Comparison of ENCODE assay signal across 9 mouse cellular contexts in the genomic region with DNA sequence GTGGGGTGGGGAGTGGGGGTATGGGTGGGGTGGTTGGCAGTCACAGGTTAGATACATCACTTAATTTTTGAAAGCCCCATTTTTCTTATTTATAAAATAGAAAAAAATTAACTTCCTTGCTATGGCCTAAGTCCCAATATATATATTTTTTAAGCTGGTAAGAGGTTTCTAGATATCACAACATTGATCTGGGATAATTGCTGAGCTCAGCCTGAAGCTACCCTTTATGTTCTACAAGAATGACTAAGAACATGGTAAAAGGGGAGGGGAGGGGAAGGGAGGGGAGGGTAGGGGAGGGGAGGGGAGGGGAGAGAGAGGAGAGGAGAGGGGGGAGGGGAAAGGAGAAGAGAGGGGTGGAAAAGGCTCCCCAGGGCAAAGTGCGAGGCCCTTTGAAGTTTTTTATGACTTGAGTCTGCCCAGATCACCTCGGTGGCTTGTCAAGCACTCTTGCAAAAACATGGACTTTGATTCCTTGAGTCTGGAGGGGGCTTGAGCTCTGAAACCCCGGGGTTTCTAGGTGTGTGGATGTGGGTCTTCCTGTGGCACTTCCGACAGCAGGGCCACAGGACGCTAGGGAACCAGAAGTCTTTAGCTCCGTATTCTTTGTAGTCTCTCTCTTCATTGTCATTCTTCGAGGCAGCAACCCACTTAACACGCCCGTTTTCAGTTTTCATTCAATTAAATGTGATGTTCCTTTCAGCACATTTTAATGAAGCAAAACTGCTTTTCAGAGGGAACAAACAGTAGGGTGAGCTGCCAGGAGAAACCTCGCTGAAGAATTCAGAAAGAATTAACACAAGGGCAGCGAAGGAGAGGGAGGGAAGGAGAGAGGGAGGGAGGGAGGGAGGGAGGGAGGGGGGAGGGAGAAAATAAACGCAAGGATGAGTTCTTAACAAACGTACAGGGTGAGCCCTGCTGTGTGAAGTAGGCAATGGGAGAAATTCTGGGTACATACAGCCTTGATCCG. TPM values are rescaled to one million over a fixed set of nuclear protein-coding genes. Genes with fewer than 3 reads are reported as not detected.
A peak's percentile ranks its signal among the peaks of the same experiment; 100 is the strongest.
DNase-seq lines count a peak whose midpoint lies in the region; ATAC-seq and TF ChIP-seq lines count a peak whose summit lies in the region.
"Had no signal": no experiment of that assay in that cellular context is flagged by ENCODE, and none has a peak within 500 bp of the region (broad histone marks: within the 10 kb centered on the region; RNA-seq: fewer than 3 reads in every experiment).

No protein-coding gene starts in this region.

- H3K36me3 ChIP-seq in liver, embryonic 11.5 days (ENCODE audit: control insufficient read depth, insufficient read depth, low read length), result no peaks in the 10 kb centered on the region
- H3K36me3 ChIP-seq in embryonic facial prominence, embryonic 13.5 days, result no peaks in the 10 kb centered on the region
- no peaks in the 10 kb centered on the region for H3K36me3 ChIP-seq in intestine, postnatal 0 days (ENCODE audit: control insufficient read depth, insufficient read depth)

- 7% methylated on average over 14 of the region's 14 CpGs for WGBS in liver, embryonic 11.5 days
- 8% methylated on average over 14 of the region's 14 CpGs for WGBS in embryonic facial prominence, embryonic 13.5 days
- 7% methylated on average over 14 of the region's 14 CpGs for WGBS in intestine, postnatal 0 days

- DNase-seq in liver, embryonic 11.5 days (ENCODE audit: low spot score), result no peak
- no peak for DNase-seq in liver
- DNase-seq in thymus, postnatal 4 days, result peak; percentile 24
- DNase-seq in ovary, postnatal 14 days (ENCODE audit: low spot score), result no peak
- no peak for DNase-seq in urinary bladder, adult 18-20 months (ENCODE audit: low spot score in 2 of 2)

- H3K9me3 ChIP-seq in liver, embryonic 11.5 days (ENCODE audit: control insufficient read depth, low read length), result no peaks in the 10 kb centered on the region
- H3K9me3 ChIP-seq in embryonic facial prominence, embryonic 13.5 days, result no peaks in the 10 kb centered on the region
- H3K9me3 ChIP-seq in intestine, postnatal 0 days (ENCODE audit: control insufficient read depth), result no peaks in the 10 kb centered on the region

- peak overlapping the region; percentile 25; the same call in 1 of the 2 replicates for H3K4me3 ChIP-seq in liver, embryonic 11.5 days (ENCODE audit: low read depth, low read length)
- peak overlapping the region; percentile 18; the same call in 1 of the 2 replicates for H3K4me3 ChIP-seq in embryonic facial prominence, embryonic 13.5 days
- H3K4me3 ChIP-seq in intestine, postnatal 0 days (ENCODE audit: low read depth, low read length), result peak overlapping the region; percentile 2; the same call in 1 of the 2 replicates

- peak overlapping the region; percentile 48; the same call in 1 of the 2 replicates for H3K9ac ChIP-seq in liver, embryonic 11.5 days (ENCODE audit: low read depth, low read length)
- H3K9ac ChIP-seq in embryonic facial prominence, embryonic 13.5 days, result 0 out of 2 replicates have a peak overlapping the region, but pooled peaks have one; percentile 32
- H3K9ac ChIP-seq in intestine, postnatal 0 days (ENCODE audit: low read depth, low read length), result no peak overlapping the region; the same call in 1 of the 2 replicates

- H3K27me3 ChIP-seq in liver, embryonic 11.5 days (replicated peaks; ENCODE audit: control insufficient read depth, insufficient read depth, low read length), result no peaks in the 10 kb centered on the region
- H3K27me3 ChIP-seq in embryonic facial prominence, embryonic 13.5 days, result no peaks in the 10 kb centered on the region
- H3K27me3 ChIP-seq in intestine, postnatal 0 days (replicated peaks; ENCODE audit: control insufficient read depth, insufficient read depth, low read length), result no peaks in the 10 kb centered on the region

- H3K4me1 ChIP-seq in liver, embryonic 11.5 days (replicated peaks; ENCODE audit: control insufficient read depth, insufficient read depth, low read length), result peaks cover 12% of the 10 kb centered on the region; the same call in 1 of the 2 replicates
- peaks cover 18% of the 10 kb centered on the region for H3K4me1 ChIP-seq in embryonic facial prominence, embryonic 13.5 days
- H3K4me1 ChIP-seq in intestine, postnatal 0 days (replicated peaks; ENCODE audit: control insufficient read depth, insufficient read depth, low read length), result no peaks in the 10 kb centered on the region

- no peak overlapping the region for H3K27ac ChIP-seq in liver, embryonic 11.5 days (ENCODE audit: low read depth, low read length)
- H3K27ac ChIP-seq in embryonic facial prominence, embryonic 13.5 days, result peak overlapping the region; percentile 66
- peak overlapping the region; percentile 88 for H3K27ac ChIP-seq in intestine, postnatal 0 days (ENCODE audit: low read depth, low read length)
- H3K27ac ChIP-seq: macrophage had no signal

- peak overlapping the region; percentile 60 for H3K4me2 ChIP-seq in liver, embryonic 11.5 days
- H3K4me2 ChIP-seq in embryonic facial prominence, embryonic 13.5 days, result peak overlapping the region; percentile 44
- peak overlapping the region; percentile 50 for H3K4me2 ChIP-seq in intestine, postnatal 0 days (replicated peaks; ENCODE audit: low read depth)

- ATAC-seq in liver, embryonic 11.5 days (replicated peaks; ENCODE audit: low FRiP score), result peak; percentile 26; the same call in 1 of the 2 replicates
- no peak for ATAC-seq in embryonic facial prominence, embryonic 13.5 days (ENCODE audit: insufficient number of reproducible peaks, insufficient read depth, low FRiP score, low TSS enrichment, low read depth)
- ATAC-seq in intestine, postnatal 0 days, result peak; percentile 92
- ATAC-seq in megakaryocyte progenitor cell, adult 5-6 weeks (replicated peaks; ENCODE audit: poor library complexity), result peak; percentile 32; the same call in 1 of the 2 replicates

- no peak for TF ChIP-seq CTCF in intestine, postnatal 0 days (IDR thresholded peaks at IDR 0.05; ENCODE audit: low read depth)

RNA-seq across cellular contexts. Expression of gene Bmp2k, which starts 33.1 kb away (rescaled TPM):
- 31.1 and 34.5 TPM in 2 replicates for polyA plus RNA-seq in liver, embryonic 11.5 days (2014; fragmentation: Nextera tagmentation; extraction: Ambion mirVana)
- 9.4 and 10.3 TPM in 2 replicates for polyA plus RNA-seq in embryonic facial prominence, embryonic 13.5 days (2015; fragmentation: Nextera tagmentation; extraction: Ambion mirVana)
- polyA plus RNA-seq in intestine, postnatal 0 days (2015; fragmentation: Nextera tagmentation; extraction: Ambion mirVana), result 21.2 and 23.8 TPM in 2 replicates
- total RNA-seq in megakaryocyte progenitor cell, adult 5-6 weeks (2015), result 39.5 and 43.2 TPM in 2 replicates
- 16.4 and 16.5 TPM in 2 replicates for total RNA-seq in megakaryocyte progenitor cell, adult 5-6 weeks (2017)
